Mouse (Mus musculus) adrenal gland (tissue): ENCODE data around the gene Efcab1.
"Not testable (repeated sequence)": the region's sequence is repeated elsewhere in the genome, so short reads cannot be mapped to it uniquely, and the experiment has no call there.

Experiments used
- intact Hi-C: fragments of 180-260 bp; cut with DNase I; formaldehyde crosslinking; loops from one replicate; pipeline ENCODE4 v1.15.1; 2025
- long read RNA-seq, 2 experiments: library from polyadenylated mRNA; unstranded; transcript quantifications; one replicate each; pipeline ENCODE4 v2.0.0; 2020; ENCODE audit warnings: borderline replicate concordance in 1 of 2; ENCODE audit not compliant: insufficient replicate concordance in 1 of 2

Gene Efcab1
- long read RNA-seq, experiment 1, partial matches to known transcripts = 1 of 5 reads
- long read RNA-seq, experiment 1, other reads (novel, unspliced or antisense) = 1 of 5 reads
- long read RNA-seq, experiment 2, partial matches to known transcripts = 0 of 3 reads
- long read RNA-seq, experiment 2, other reads (novel, unspliced or antisense) = 0 of 3 reads

- intact Hi-C loops = no loop called here
Observed at GRCm38 (mm10) chr16:14906393-14907100, at the start of gene Efcab1. TSS of gene Efcab1 (plus strand) at chr16:14906606.

- intact Hi-C loops = no loop called here
Observed at GRCm38 (mm10) chr16:14859443-14859842, 47.0 kb upstream of the Efcab1 start.

GRCm38 (mm10) chr16:14884916-14885315 is 21.5 kb upstream of the Efcab1 start:
- intact Hi-C loops = no loop called here

- intact Hi-C loops = no loop called here
Observed at GRCm38 (mm10) chr16:14885372-14885771, 21.0 kb upstream of the Efcab1 start.

GRCm38 (mm10) chr16:14892492-14892891 is 13.9 kb upstream of the Efcab1 start:
- intact Hi-C loops = no loop called here

GRCm38 (mm10) chr16:14893864-14894263 is 12.5 kb upstream of the Efcab1 start:
- intact Hi-C loops = no loop called here

GRCm38 (mm10) chr16:14894713-14895112 is 11.7 kb upstream of the Efcab1 start:
- intact Hi-C loops = no loop called here

- intact Hi-C loops = no loop called here
Observed at GRCm38 (mm10) chr16:14895543-14895942, 10.9 kb upstream of the Efcab1 start.

GRCm38 (mm10) chr16:14930711-14931110 is 24.3 kb downstream of the Efcab1 start:
- intact Hi-C loops = not testable (repeated sequence)

GRCm38 (mm10) chr16:14936478-14937166 is 30.2 kb downstream of the Efcab1 start:
- intact Hi-C loops = not testable (repeated sequence)

GRCm38 (mm10) chr16:14939552-14939951 is 33.1 kb downstream of the Efcab1 start:
- intact Hi-C loops = no loop called here

- intact Hi-C loops = no loop called here
Observed at GRCm38 (mm10) chr16:14939994-14940715, 33.7 kb downstream of the Efcab1 start.

GRCm38 (mm10) chr16:14940898-14941297 is 34.5 kb downstream of the Efcab1 start:
- intact Hi-C loops = no loop called here

GRCm38 (mm10) chr16:14943530-14943929 is 37.1 kb downstream of the Efcab1 start:
- intact Hi-C loops = no loop called here

- intact Hi-C loops = not testable (repeated sequence)
Observed at GRCm38 (mm10) chr16:14947561-14947960, 41.2 kb downstream of the Efcab1 start.

GRCm38 (mm10) chr16:14951894-14952293 is 45.5 kb downstream of the Efcab1 start:
- intact Hi-C loops = loop anchor here (5.0 kb wide), 1 partner anchor 35 kb away; no protein-coding TSS in a partner anchor

GRCm38 (mm10) chr16:14959743-14960142 is 53.3 kb downstream of the Efcab1 start:
- intact Hi-C loops = no loop called here

GRCm38 (mm10) chr16:14973696-14974095 is 67.3 kb downstream of the Efcab1 start:
- intact Hi-C loops = no loop called here

GRCm38 (mm10) chr16:14979228-14979627 is 72.8 kb downstream of the Efcab1 start:
- intact Hi-C loops = no loop called here

- intact Hi-C loops = no loop called here
Observed at GRCm38 (mm10) chr16:14989614-14990268, 83.3 kb downstream of the Efcab1 start.

GRCm38 (mm10) chr16:14991001-14991400 is 84.6 kb downstream of the Efcab1 start:
- intact Hi-C loops = no loop called here
